Mouse (Mus musculus): ENCODE measurements around the gene Pilrb2. TPM values are rescaled to one million over a fixed set of nuclear protein-coding genes. Genes with fewer than 3 reads are reported as not detected.

Pilrb2 gene
- total RNA-seq (2023), result 3.1 TPM

GRCm38 (mm10) chr5:137871644-137872380 lies at the start of gene Pilrb2:
Gene Pilrb2, minus strand, starts transcription at chr5:137871815.

DNA sequence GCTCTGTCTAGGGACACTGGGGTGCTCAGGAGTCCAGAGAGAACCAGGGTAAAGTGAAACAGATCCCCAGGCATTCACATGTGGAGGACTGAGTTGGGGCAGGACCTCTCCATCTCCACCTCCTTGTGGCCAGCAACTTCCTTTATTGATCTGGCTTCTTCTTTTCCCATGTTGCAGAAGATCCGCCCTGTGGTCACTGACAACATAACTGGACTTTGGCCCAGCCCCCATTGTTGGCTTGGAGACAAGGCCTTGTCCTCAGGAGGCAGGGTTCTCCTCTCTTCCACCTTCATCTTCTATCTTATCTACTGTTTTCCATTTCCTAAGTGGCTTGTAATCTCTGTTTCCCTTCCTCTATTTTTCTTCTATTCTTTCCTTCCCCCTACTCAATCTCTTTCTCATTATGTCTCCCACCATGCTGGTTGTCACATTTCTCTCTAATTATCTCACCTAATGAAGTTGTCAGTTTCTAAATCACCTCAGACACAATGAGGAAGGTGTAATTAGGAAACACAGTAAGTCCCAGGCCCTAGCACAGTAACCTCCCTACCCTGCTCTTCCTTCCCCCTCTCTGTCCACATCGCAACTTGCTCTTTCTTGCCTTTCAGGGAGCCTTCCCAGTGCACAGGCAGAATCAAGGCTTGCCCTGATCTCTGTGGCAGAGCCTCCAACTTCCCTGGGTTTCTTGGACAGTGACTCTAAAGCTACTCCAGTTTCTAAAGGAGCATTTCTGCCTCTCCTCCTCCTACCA lies 13.5 kb downstream of the Pilrb2 start, which contains the start of gene Pilrb1:
Gene Pilrb1 (minus strand): TSS at position 147 of the 751 bp plus-strand sequence.

GRCm38 (mm10) chr5:137835966-137836520 lies 35.6 kb downstream of the Pilrb2 start, which contains the start of gene Pilra:
Gene Pilra, minus strand, starts transcription at chr5:137836281.

Other genes with a start within 250 kb of the Pilrb2 start
- not detected for gene Fbxo24, start 242.8 kb downstream of the Pilrb2 start, total RNA-seq (2023)
- gene Lrch4, start 242.7 kb downstream of the Pilrb2 start, total RNA-seq (2023), result 185 TPM
- gene Gm20605, start 242.6 kb downstream of the Pilrb2 start, total RNA-seq (2023), result 55.1 TPM
- 81.4 TPM for gene Sap25, start 230.5 kb downstream of the Pilrb2 start, total RNA-seq (2023)
- gene Irs3, start 226.1 kb downstream of the Pilrb2 start, total RNA-seq (2023), result not detected
- 23.5 TPM for gene Agfg2, start 187.1 kb downstream of the Pilrb2 start, total RNA-seq (2023)
- gene Nyap1, start 130.2 kb downstream of the Pilrb2 start, total RNA-seq (2023), result 2.0 TPM
- gene Tsc22d4, start 126.1 kb downstream of the Pilrb2 start, total RNA-seq (2023), result 183 TPM
- 18.2 TPM for gene Ppp1r35, start 93.0 kb downstream of the Pilrb2 start, total RNA-seq (2023)
- gene Mepce, start 84.2 kb downstream of the Pilrb2 start, total RNA-seq (2023), result 212 TPM
- gene Zcwpw1, start 84.0 kb downstream of the Pilrb2 start, total RNA-seq (2023), result 14.8 TPM
- gene Pilra, start 35.5 kb downstream of the Pilrb2 start, total RNA-seq (2023), result 6.1 TPM
- 4.0 TPM for gene Pilrb1, start 13.7 kb downstream of the Pilrb2 start, total RNA-seq (2023)
- not detected for gene Cyp3a13, start 49.8 kb upstream of the Pilrb2 start, total RNA-seq (2023)
- gene Gjc3, start 91.3 kb upstream of the Pilrb2 start, total RNA-seq (2023), result not detected
- not detected for gene Azgp1, start 109.7 kb upstream of the Pilrb2 start, total RNA-seq (2023)
- not detected for gene Smok3a, start 149.4 kb upstream of the Pilrb2 start, total RNA-seq (2023)
- not detected for gene Smok3b, start 149.6 kb upstream of the Pilrb2 start, total RNA-seq (2023)
- gene Smok3c, start 181.4 kb upstream of the Pilrb2 start, total RNA-seq (2023), result not detected
- 29.9 TPM for gene Zkscan1, start 213.3 kb upstream of the Pilrb2 start, total RNA-seq (2023)
- gene Zscan21, start 245.1 kb upstream of the Pilrb2 start, total RNA-seq (2023), result 14.7 TPM